Mouse (Mus musculus): ENCODE results near the gene Grap2. TPM values are rescaled to one million over a fixed set of nuclear protein-coding genes. Genes with fewer than 3 reads are reported as not detected.

Grap2 gene
- polyA plus RNA-seq, 1 experiment, result under 0.01 TPM

DNA sequence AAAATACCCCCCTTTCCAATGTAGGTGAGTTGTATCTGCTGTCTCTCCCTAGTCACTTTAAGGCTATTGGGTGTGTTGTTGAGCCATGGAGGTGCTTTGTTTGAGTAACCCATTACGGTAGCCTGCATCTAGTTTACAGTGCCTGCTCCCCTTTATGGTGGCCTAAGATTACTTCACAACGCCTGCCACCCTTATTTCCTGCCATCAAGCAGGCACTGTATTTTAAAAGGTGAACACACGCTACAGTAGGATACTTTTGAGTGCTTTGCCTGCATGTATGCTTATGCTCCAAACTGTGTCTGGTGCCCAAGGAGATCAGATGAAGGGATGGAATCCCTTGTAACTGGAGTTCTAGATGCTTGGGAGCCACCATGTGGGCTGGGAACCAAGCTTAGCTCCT is 5.3 kb upstream of the Grap2 start:
- H3ac ChIP-seq (ENCODE audit: control insufficient read depth, insufficient read length, low read depth), result no peak overlapping the region
- H3K27me3 ChIP-seq (ENCODE audit: control insufficient read depth, insufficient read depth, insufficient read length), result peaks cover under 1% of the 10 kb centered on the region
- H3K36me3 ChIP-seq (ENCODE audit: control insufficient read depth, insufficient read depth), result no peaks in the 10 kb centered on the region
- no peak overlapping the region for H3K4me3 ChIP-seq (ENCODE audit: insufficient read depth, poor library complexity, severe bottlenecking)
- H3K79me2 ChIP-seq (ENCODE audit: control insufficient read depth, insufficient read depth), result no peaks in the 10 kb centered on the region
- no peak for TF ChIP-seq MYOG (IDR thresholded peaks at IDR 0.05; ENCODE audit: control insufficient read depth, extremely low read depth, insufficient read length)
- TF ChIP-seq CTCF (IDR thresholded peaks at IDR 0.05; ENCODE audit: control insufficient read depth, insufficient read depth, insufficient read length), result no peak
- TF ChIP-seq MYOD1 (IDR thresholded peaks at IDR 0.05; ENCODE audit: control insufficient read depth, insufficient read length, low read depth), result no peak
- no peak for TF ChIP-seq FOSL1 (IDR thresholded peaks at IDR 0.05; ENCODE audit: insufficient read depth, low read length, poor library complexity, severe bottlenecking)
- no peak for TF ChIP-seq USF1 (IDR thresholded peaks at IDR 0.05; ENCODE audit: low read depth)
- TF ChIP-seq CEBPB (IDR thresholded peaks at IDR 0.05; ENCODE audit: low read depth), result no peak
- TF ChIP-seq MAX (IDR thresholded peaks at IDR 0.05), result no peak
- no peaks in the 10 kb centered on the region for H3K79me3 ChIP-seq (ENCODE audit: low read depth)

DNA sequence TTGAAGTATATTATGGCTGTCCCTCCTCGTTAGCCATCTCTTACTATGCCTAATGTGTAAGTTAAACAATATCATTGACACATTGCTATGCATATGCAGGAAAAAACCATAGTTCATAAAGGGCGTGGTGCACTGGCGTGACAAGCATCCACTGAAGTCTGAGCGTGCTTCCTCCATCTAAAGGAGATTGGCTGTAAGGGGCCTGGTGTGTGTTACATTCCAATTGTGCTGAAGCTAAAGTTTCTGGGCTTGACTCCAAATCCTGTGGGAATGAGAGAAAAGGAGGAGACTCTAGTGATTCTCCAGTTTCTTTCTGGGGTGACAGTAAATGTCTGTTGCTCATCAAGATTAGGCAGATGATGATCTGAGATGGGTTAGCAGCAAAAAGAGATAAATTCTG is 4.7 kb upstream of the Grap2 start:
- no peaks in the 10 kb centered on the region for H3K79me3 ChIP-seq (ENCODE audit: low read depth)

DNA sequence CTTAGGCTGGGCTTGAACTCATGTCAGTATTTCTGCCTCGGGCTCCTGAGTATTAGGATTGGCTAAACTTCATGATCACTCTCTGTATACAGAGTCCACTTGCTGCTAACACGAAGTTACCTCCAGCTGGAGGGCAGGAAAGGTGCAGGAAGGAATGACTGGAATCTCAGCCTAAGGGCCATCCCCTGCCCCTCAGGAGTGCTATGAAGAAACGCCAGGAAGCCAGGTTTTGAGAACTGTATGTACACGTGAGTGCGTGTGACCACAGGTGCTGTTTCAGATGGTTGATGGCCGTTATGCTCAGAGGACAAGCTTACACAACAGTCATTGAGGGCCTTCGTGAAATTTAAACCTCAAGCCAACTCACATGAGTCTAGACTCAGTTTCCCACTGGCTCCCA is 3.2 kb upstream of the Grap2 start:
- TF ChIP-seq FOSL1 (IDR thresholded peaks at IDR 0.05; ENCODE audit: insufficient read depth, low read length, poor library complexity, severe bottlenecking) (no peak), CTCF (IDR thresholded peaks at IDR 0.05; ENCODE audit: control insufficient read depth, insufficient read depth, insufficient read length) (no peak), MYOG (IDR thresholded peaks at IDR 0.05; ENCODE audit: control insufficient read depth, extremely low read depth, insufficient read length) (no peak), CEBPB (IDR thresholded peaks at IDR 0.05; ENCODE audit: low read depth) (no peak), MAX (IDR thresholded peaks at IDR 0.05) (no peak), USF1 (IDR thresholded peaks at IDR 0.05; ENCODE audit: low read depth) (no peak), MYOD1 (IDR thresholded peaks at IDR 0.05; ENCODE audit: control insufficient read depth, insufficient read length, low read depth) (no peak)
- Histone ChIP-seq H3K79me3 (ENCODE audit: low read depth) (no peaks in the 10 kb centered on the region), H3K36me3 (ENCODE audit: control insufficient read depth, insufficient read depth) (no peaks in the 10 kb centered on the region), H3K27me3 (ENCODE audit: control insufficient read depth, insufficient read depth, insufficient read length) (peaks cover 5% of the 10 kb centered on the region), H3K79me2 (ENCODE audit: control insufficient read depth, insufficient read depth) (no peaks in the 10 kb centered on the region), H3ac (ENCODE audit: control insufficient read depth, insufficient read length, low read depth) (no peak overlapping the region), H3K4me3 (ENCODE audit: insufficient read depth, poor library complexity, severe bottlenecking) (no peak overlapping the region)

More for the DNA sequence above, 4.7 kb upstream of the Grap2 start:
- no peak for TF ChIP-seq FOSL1 (IDR thresholded peaks at IDR 0.05; ENCODE audit: insufficient read depth, low read length, poor library complexity, severe bottlenecking)
- Histone ChIP-seq H3K36me3 (ENCODE audit: control insufficient read depth, insufficient read depth) (no peaks in the 10 kb centered on the region), H3K4me3 (ENCODE audit: insufficient read depth, poor library complexity, severe bottlenecking) (no peak overlapping the region), H3ac (ENCODE audit: control insufficient read depth, insufficient read length, low read depth) (no peak overlapping the region), H3K79me2 (ENCODE audit: control insufficient read depth, insufficient read depth) (no peaks in the 10 kb centered on the region), H3K27me3 (ENCODE audit: control insufficient read depth, insufficient read depth, insufficient read length) (peaks cover 5% of the 10 kb centered on the region)

DNA sequence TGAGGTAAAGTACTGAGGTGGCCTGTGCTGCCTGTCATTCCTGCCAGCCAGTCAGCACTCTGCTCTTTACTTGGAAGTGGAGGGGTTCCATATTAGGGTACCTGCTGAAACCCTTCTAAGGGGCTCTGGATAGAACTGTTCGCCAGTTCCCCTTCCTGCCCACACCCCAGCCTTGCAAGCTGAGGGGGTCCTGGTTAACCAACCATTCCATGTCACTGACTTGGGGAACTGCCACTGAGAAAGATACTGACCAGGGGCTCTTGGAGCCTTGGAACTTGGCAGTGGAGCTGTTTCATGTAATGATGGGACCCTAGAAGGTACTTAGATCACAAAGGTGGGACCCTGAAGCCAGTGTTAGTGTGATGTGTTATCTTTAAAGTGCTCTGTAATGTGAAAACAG is 2.2 kb upstream of the Grap2 start:
- peaks cover 5% of the 10 kb centered on the region for H3K27me3 ChIP-seq (ENCODE audit: control insufficient read depth, insufficient read depth, insufficient read length)
- no peaks in the 10 kb centered on the region for H3K79me2 ChIP-seq (ENCODE audit: control insufficient read depth, insufficient read depth)
- no peak overlapping the region for H3K4me3 ChIP-seq (ENCODE audit: insufficient read depth, poor library complexity, severe bottlenecking)
- no peaks in the 10 kb centered on the region for H3K36me3 ChIP-seq (ENCODE audit: control insufficient read depth, insufficient read depth)
- H3ac ChIP-seq (ENCODE audit: control insufficient read depth, insufficient read length, low read depth), result no peak overlapping the region
- TF ChIP-seq CTCF (IDR thresholded peaks at IDR 0.05; ENCODE audit: control insufficient read depth, insufficient read depth, insufficient read length), result no peak
- no peak for TF ChIP-seq USF1 (IDR thresholded peaks at IDR 0.05; ENCODE audit: low read depth)
- TF ChIP-seq FOSL1 (IDR thresholded peaks at IDR 0.05; ENCODE audit: insufficient read depth, low read length, poor library complexity, severe bottlenecking), result no peak
- TF ChIP-seq MYOG (IDR thresholded peaks at IDR 0.05; ENCODE audit: control insufficient read depth, extremely low read depth, insufficient read length), result no peak
- TF ChIP-seq MYOD1 (IDR thresholded peaks at IDR 0.05; ENCODE audit: control insufficient read depth, insufficient read length, low read depth), result no peak
- TF ChIP-seq CEBPB (IDR thresholded peaks at IDR 0.05; ENCODE audit: low read depth), result no peak
- no peak for TF ChIP-seq MAX (IDR thresholded peaks at IDR 0.05)
- H3K79me3 ChIP-seq (ENCODE audit: low read depth), result no peaks in the 10 kb centered on the region

DNA sequence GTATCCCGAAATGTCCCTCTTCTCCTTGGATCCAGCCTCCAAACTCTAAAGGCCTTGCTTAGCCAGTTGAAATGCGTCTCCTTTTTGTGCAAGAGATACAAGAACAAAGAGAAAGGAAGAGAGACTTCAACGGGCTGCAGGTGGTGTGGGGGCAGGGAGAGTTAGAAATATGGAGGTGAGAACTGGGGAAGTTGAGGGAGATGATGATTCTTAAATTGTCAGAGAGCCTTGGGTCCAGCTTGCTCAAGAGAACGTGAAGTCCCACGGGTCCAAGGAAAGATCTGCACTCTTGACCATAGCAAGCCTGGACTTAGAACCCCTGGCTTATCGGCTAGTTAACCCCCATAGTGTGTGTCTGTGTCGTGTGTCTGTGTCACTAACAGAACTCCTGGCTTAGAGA is 783 bp upstream of the Grap2 start:
- H3K4me3 ChIP-seq (ENCODE audit: insufficient read depth, poor library complexity, severe bottlenecking), result no peak overlapping the region
- no peaks in the 10 kb centered on the region for H3K79me3 ChIP-seq (ENCODE audit: low read depth)
- no peak overlapping the region for H3ac ChIP-seq (ENCODE audit: control insufficient read depth, insufficient read length, low read depth)
- peaks cover 6% of the 10 kb centered on the region for H3K27me3 ChIP-seq (ENCODE audit: control insufficient read depth, insufficient read depth, insufficient read length)
- no peaks in the 10 kb centered on the region for H3K36me3 ChIP-seq (ENCODE audit: control insufficient read depth, insufficient read depth)
- H3K79me2 ChIP-seq (ENCODE audit: control insufficient read depth, insufficient read depth), result no peaks in the 10 kb centered on the region
- TF ChIP-seq USF1 (IDR thresholded peaks at IDR 0.05; ENCODE audit: low read depth) (no peak), FOSL1 (IDR thresholded peaks at IDR 0.05; ENCODE audit: insufficient read depth, low read length, poor library complexity, severe bottlenecking) (no peak), CTCF (IDR thresholded peaks at IDR 0.05; ENCODE audit: control insufficient read depth, insufficient read depth, insufficient read length) (no peak), MYOG (IDR thresholded peaks at IDR 0.05; ENCODE audit: control insufficient read depth, extremely low read depth, insufficient read length) (no peak), MAX (IDR thresholded peaks at IDR 0.05) (no peak), CEBPB (IDR thresholded peaks at IDR 0.05; ENCODE audit: low read depth) (no peak), MYOD1 (IDR thresholded peaks at IDR 0.05; ENCODE audit: control insufficient read depth, insufficient read length, low read depth) (no peak)

DNA sequence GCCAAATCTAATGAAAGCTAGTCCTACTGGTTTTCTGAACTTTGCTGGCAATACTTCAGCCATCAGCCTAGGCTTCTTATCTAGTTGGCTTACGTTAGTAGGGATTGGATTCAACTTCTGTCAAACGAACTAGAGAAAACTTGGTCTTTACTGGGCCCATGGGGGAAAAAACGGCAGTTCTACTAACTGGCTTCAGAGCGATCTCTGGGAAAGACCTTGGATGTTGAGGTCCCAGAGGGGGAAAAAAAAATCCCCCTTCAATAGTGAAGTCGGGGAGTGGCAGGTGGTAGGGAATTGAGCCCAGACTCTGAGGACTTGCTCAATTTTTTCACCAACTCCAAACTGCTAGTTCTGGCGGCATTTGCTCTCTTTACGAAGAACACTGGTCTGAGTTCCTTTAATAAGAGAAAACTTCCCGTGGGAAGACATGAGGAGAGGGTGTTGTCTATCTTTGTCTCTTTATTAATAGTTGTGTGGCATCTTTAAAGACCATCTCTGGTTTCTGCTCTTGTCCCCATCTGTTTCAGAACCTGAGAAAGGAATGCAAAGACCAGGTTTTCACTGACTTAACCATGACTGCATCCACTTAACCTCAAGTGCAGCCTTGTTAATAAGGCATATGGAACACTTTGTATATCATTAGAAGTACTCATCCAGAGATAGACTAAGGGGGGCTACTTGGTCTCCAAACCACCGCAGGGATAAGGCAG is 572 bp downstream of the Grap2 start:
- H3K36me3 ChIP-seq (ENCODE audit: control insufficient read depth, insufficient read depth), result no peaks in the 10 kb centered on the region
- peaks cover 10% of the 10 kb centered on the region for H3K27me3 ChIP-seq (ENCODE audit: control insufficient read depth, insufficient read depth, insufficient read length)
- H3K79me3 ChIP-seq (ENCODE audit: low read depth), result no peaks in the 10 kb centered on the region
- no peak overlapping the region for H3ac ChIP-seq (ENCODE audit: control insufficient read depth, insufficient read length, low read depth)
- TF ChIP-seq CEBPB (IDR thresholded peaks at IDR 0.05; ENCODE audit: low read depth), result no peak
- no peak for TF ChIP-seq MYOG (IDR thresholded peaks at IDR 0.05; ENCODE audit: control insufficient read depth, extremely low read depth, insufficient read length)
- TF ChIP-seq MYOD1 (IDR thresholded peaks at IDR 0.05; ENCODE audit: control insufficient read depth, insufficient read length, low read depth), result no peak
- no peak for TF ChIP-seq MAX (IDR thresholded peaks at IDR 0.05)
- no peak for TF ChIP-seq USF1 (IDR thresholded peaks at IDR 0.05; ENCODE audit: low read depth)
- H3K79me2 ChIP-seq (ENCODE audit: control insufficient read depth, insufficient read depth), result no peaks in the 10 kb centered on the region
- no peak overlapping the region for H3K4me3 ChIP-seq (ENCODE audit: insufficient read depth, poor library complexity, severe bottlenecking)
